Mouse (Mus musculus) liver, embryonic 14.5 days (tissue): ENCODE measurements at regions not wholly inside any gene's neighbourhood (a gene's known extent, or its start where the extent isn't known, plus 50 kb on each side); places are given as distances from the start of the nearest gene placed in this dataset.

ENCODE experiments used
- CTCF ChIP-seq: IDR thresholded peaks from 2 replicates; pipeline ENCODE4 v1.5.1; 2016; ENCODE audit warnings: antibody characterized with exemption, low read depth, control low read depth
- EP300 ChIP-seq: IDR thresholded peaks from 2 replicates; pipeline ENCODE4 v1.6.1; 2016; ENCODE audit warnings: antibody characterized with exemption, low read depth

DNA sequence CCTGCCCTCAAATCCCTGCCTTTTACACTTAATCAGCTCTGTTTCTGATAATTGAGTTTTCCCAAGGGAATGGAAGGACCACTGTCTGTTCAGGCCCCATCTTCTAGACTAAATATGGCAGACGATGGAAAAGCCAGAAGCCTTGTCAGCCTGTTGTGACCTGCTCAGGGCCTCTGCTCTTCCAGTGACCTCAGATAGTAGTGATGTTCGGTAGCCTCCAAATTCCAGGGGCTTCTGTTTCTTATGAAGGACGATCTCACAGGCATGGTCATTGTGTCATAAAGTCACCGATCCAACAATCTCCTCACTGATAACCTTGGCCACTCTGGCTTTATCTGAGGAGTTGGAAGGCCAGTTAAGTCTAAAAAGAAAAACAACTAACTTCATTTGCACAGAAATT lies 330.5 kb downstream of the Inhba start:
- no peak for TF ChIP-seq CTCF
- TF ChIP-seq EP300: no peak
